Mouse (Mus musculus): ENCODE results near the gene Zfp827. TPM values are rescaled to one million over a fixed set of nuclear protein-coding genes. Genes with fewer than 3 reads are reported as not detected.

Zfp827 gene
- total RNA-seq, 2 experiments from 2014 or later = 10.5 to 11.2 TPM

DNA sequence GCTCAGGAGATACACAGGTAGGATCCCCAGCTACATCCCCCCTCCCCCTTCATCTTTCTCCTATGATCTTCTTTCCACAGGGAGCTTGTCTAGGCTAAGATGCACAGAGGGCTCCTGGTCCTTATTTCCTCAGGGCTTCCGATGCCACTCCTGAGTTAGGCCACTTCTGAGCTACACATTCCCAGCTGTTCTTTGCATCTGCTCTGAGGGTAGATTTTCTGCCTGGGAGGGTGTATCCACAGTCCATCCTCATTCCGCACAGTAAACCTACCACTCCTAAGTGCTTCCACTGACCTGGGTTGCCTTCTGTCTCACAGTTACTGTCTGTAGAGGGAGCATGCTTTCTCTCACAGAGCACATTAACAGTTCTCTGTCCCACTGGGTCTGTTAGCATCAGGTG, 37.7 kb downstream of the Zfp827 start:
- no peak for DNase-seq

DNA sequence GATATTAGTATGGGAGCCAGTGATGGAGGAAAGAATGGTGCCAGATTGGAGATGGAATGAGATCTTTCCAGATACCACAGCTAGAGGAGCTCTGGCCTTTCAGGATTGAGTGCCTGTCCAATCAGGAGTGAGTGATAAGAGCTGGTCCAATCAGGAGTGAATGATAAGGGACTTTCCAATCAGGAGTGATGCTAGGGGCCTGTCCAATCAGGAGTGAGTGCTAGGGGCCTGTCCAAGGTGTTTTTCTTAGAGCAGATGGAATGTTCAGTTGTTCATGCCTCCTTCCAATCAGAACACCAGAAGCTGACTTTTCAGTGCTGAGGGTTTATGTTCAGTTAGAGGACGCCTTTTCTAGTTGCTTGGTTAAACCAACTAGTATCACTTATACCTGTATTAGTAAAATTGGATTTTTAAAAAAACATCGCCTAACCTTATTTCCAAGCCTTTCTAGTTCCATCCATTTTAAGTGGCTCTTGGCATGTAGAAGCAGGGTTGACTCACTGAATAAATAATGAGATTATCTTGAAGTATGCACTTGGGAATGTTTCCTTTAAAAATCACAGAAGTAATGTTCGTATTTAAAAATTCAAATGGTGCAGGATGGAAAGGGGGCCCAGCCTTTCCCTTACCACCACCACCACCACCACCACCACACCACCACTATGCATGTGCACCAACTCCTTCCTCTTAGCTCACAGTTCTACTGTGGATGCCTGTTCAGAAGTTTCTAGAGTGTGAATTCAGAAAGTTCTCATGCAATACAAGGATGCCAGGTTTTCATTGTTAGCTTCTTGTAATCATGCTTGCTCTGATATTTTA, 39.8 kb downstream of the Zfp827 start:
- DNase-seq = no peak

GRCm38 (mm10) chr8:79073311-79073710, 45.1 kb downstream of the Zfp827 start:
- no peak for DNase-seq

DNA sequence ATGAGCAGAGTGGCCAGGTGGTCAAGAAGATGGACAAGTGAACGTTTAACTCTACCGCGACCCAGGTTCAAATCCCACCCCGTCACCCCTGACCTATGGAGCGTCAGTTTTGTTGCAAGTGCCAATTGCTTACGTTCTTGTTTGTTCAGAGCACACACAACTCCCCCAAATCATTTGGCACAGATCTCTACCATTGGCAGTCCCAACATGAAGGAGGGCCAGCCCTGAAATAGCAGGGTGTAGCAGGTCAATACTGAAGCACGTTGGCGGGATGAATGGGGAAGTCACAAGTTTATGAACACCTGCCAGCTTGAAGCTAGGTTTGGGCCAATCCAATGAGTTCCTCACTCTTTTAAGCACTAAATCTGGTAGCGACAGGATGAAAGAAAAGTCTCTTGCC, 46.7 kb downstream of the Zfp827 start:
- DNase-seq = no peak

DNA sequence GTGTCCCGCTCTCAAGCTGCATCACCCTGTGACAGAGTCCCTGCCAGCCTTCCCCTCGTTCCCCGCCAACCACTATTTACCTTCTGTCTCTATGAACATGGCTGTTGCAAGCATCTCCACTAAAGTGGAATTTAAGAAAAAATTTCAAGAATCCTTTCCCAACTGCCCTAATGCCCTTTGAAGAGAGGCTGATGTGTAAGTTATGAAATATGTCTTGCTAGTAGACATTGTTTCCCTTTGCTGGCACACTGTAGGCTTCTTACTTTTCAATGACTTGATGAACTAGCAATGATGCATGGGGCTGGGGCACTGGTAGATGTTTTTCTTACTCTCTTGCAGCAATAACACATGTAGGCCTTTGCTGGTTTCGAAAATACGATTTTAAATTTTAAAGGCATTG, 49.0 kb downstream of the Zfp827 start:
- no peak for DNase-seq

DNA sequence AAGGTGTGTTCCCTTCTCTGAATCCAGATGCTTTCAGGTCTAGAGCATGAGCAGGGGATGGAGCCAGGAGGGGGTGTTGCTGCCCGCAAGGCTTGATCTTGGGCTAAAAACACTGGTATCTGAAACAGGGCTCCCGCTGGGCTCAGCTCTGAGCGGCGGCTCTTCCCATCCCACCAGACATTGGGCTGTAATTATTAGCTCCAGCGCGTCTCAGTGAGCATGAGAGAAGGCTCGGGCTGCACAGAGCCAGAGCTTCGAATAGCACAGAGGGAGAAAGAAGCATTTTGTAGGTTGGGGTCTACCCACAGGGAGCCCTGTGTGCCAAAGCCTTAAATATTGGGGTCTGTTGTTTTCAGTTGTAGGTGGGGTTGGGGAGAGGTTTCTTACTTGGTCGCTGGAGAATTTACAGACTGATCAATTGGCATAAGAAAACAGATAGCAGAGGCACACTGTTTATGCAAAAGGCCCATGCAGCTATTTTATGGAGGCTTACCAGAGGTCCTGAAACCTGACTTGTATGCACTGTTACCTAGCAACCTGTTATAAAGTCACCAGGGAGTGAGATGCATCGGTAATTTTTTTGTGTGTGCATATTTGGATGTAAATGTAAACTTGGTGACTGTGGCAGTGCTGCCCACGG, 50.4 kb downstream of the Zfp827 start:
- DNase-seq = no peak

- no peak for DNase-seq
These were observed 50.9 kb downstream of the Zfp827 start for GRCm38 (mm10) chr8:79079196-79079561.

- DNase-seq = no peak
These were observed 52.0 kb downstream of the Zfp827 start for GRCm38 (mm10) chr8:79080096-79080739.

- no peak for DNase-seq
These were observed 53.1 kb downstream of the Zfp827 start for GRCm38 (mm10) chr8:79081333-79081732.

- no peak for DNase-seq
These were observed 53.7 kb downstream of the Zfp827 start for GRCm38 (mm10) chr8:79081955-79082354.

GRCm38 (mm10) chr8:79083461-79084358, 55.5 kb downstream of the Zfp827 start:
- peak; percentile 74 to 76 for DNase-seq

- no peak for DNase-seq
These were observed 56.2 kb downstream of the Zfp827 start for GRCm38 (mm10) chr8:79084359-79084820.

DNA sequence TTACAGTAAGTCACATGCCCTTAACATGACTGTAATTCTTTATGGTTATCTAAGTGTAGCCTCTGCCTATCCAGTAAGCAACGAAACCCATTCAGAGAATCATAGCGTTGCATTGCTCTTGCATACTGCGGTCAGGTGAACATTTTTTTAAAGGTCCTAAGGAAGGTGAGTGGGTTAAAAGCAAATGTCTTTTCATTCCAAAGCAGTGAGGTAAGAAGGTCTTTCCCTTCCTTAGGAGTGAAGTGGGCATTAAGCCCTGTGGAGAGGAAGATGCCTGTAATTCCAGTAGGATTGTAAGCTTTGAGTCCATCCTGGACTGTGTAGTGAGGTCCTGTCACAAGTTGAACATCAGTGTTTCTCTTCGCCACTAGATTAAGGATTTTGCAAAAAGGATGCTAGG, 66.2 kb downstream of the Zfp827 start:
- no peak for DNase-seq

GRCm38 (mm10) chr8:79095162-79095561, 66.9 kb downstream of the Zfp827 start:
- no peak for DNase-seq

GRCm38 (mm10) chr8:79096970-79097369, 68.7 kb downstream of the Zfp827 start:
- no peak for DNase-seq

GRCm38 (mm10) chr8:79102707-79103106, 74.5 kb downstream of the Zfp827 start:
- no peak for DNase-seq

- DNase-seq = no peak
These were observed 75.1 kb downstream of the Zfp827 start for GRCm38 (mm10) chr8:79103185-79103878.

- DNase-seq = no peak
These were observed 75.8 kb downstream of the Zfp827 start for GRCm38 (mm10) chr8:79103923-79104580.

- peak; percentile 12 to 19 for DNase-seq
These were observed 76.4 kb downstream of the Zfp827 start for GRCm38 (mm10) chr8:79104634-79105033.

GRCm38 (mm10) chr8:79105186-79105585, 76.9 kb downstream of the Zfp827 start:
- DNase-seq = no peak

DNA sequence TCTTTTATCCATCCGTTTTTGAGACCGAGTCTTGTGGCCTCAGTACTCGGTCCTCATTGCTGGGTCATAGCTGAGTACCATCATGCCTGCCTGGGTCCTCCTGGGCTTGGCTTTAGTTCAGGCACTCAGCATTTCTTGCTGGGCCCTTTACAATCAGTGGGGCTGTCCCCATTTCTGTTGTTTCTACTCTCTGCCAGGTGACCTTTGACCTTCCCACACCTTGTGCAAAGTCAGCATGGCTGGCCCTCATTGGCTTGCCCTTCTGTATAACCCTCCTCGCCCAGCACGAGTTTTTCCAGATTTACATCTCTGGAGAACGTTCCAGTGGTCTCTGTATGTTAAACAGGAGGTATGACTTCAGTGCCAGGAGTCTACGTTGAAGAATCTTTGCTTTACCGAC, 83.2 kb downstream of the Zfp827 start:
- DNase-seq = no peak

Data from adrenal gland, postnatal 36 days (tissue).